Mouse (Mus musculus): ENCODE measurements at regions not wholly inside any gene's neighbourhood (a gene's known extent, or its start where the extent isn't known, plus 50 kb on each side); places are given as distances from the start of the nearest gene placed in this dataset.
A peak's percentile ranks its signal among the peaks of the same experiment; 100 is the strongest.

DNA sequence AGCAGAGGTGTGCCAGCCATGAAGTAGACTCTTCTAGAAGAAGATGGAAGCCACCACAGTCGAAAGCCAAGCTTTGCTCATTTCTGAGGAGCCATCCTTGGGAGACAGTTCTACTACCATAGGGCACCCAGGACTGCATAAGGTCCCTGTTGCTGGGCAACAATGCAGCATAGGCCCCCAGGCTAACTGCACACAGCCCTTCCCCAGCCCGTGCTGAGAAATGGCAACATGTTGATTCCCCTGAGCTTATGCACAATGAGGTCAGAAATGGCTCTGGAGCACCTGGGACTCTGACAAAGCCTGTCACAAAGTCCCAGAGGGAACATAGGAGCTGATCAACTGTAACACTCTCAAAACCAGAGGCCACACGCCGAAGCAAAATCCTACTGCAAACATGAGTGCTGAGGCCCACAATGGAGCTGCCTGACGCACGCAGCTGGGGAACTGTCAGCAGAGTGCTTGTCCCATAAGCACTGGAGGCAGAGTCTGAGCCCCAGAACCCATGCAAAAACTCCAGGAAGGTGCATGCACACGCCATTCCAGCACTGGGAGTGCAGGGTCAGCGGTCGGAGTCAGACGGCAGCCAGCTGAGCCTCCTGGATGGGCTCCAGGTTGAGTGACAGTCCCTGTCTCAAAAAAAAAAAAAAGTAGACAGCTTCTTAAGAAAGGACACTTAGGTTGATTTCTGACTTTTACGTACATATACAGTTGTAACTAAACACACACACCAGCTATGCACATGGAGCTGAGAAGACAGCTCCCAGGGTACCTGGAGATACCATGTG lies 120.6 kb upstream of the Ajap1 start:
- Histone ChIP-seq H3K27ac (ENCODE audit: insufficient read depth, low read depth, low read length, poor library complexity, severe bottlenecking) (no peak overlapping the region), H3K4me1 (ENCODE audit: control insufficient read depth in 2 of 2, insufficient read depth in 2 of 2, low read length in 2 of 2, poor library complexity in 1 of 2) (peaks cover 2 to 11% of the 10 kb centered on the region in 2 experiments; a peak in 1 of 4 replicates), H3K36me3 (ENCODE audit: control insufficient read depth, insufficient read depth, low read length, poor library complexity, severe bottlenecking) (no peaks in the 10 kb centered on the region), H3K4me3 (ENCODE audit: insufficient read depth in 1 of 2, low read depth in 1 of 2, low read length in 2 of 2, poor library complexity in 1 of 2, severe bottlenecking in 1 of 2) (no peak overlapping the region), H3K9ac (ENCODE audit: insufficient read depth, low read depth, low read length, poor library complexity, severe bottlenecking) (no peak overlapping the region), H3K9me3 (ENCODE audit: control insufficient read depth, insufficient read depth, low read depth, low read length) (no peaks in the 10 kb centered on the region)
- no peak for DNase-seq (ENCODE audit: low read depth, low spot score)
- in situ Hi-C loops (cut with MboI; ENCODE audit: low sequenced_read_pairs in 2 of 2, unreplicated experiment in 2 of 2), result no loop called here
- TF ChIP-seq ZC3H11A (IDR thresholded peaks at IDR 0.05; ENCODE audit: borderline replicate concordance, low read depth, low read length) (no peak), HCFC1 (IDR thresholded peaks at IDR 0.05; ENCODE audit: borderline replicate concordance, insufficient read depth, low read length) (no peak), ZNF384 (IDR thresholded peaks at IDR 0.05; ENCODE audit: low read depth, low read length) (no peak), MAFK (IDR thresholded peaks at IDR 0.05; ENCODE audit: insufficient read depth, low read depth, low read length) (no peak), CHD2 (IDR thresholded peaks at IDR 0.05; ENCODE audit: low read depth, low read length) (no peak)

GRCm38 (mm10) chr4:153603936-153604335 lies 121.3 kb upstream of the Ajap1 start:
- Histone ChIP-seq H3K9ac (ENCODE audit: insufficient read depth, low read depth, low read length, poor library complexity, severe bottlenecking) (no peak overlapping the region), H3K27ac (ENCODE audit: insufficient read depth, low read depth, low read length, poor library complexity, severe bottlenecking) (no peak overlapping the region), H3K4me3 (ENCODE audit: insufficient read depth in 1 of 2, low read depth in 1 of 2, low read length in 2 of 2, poor library complexity in 1 of 2, severe bottlenecking in 1 of 2) (no peak overlapping the region), H3K36me3 (ENCODE audit: control insufficient read depth, insufficient read depth, low read length, poor library complexity, severe bottlenecking) (no peaks in the 10 kb centered on the region), H3K4me1 (ENCODE audit: control insufficient read depth in 2 of 2, insufficient read depth in 2 of 2, low read length in 2 of 2, poor library complexity in 1 of 2) (peaks cover 2 to 11% of the 10 kb centered on the region in 2 experiments; a peak in 1 of 4 replicates), H3K9me3 (ENCODE audit: control insufficient read depth, insufficient read depth, low read depth, low read length) (no peaks in the 10 kb centered on the region)
- no peak for DNase-seq (ENCODE audit: low read depth, low spot score)
- in situ Hi-C loops (cut with MboI; ENCODE audit: low sequenced_read_pairs in 2 of 2, unreplicated experiment in 2 of 2), result no loop called here
- TF ChIP-seq ZC3H11A (IDR thresholded peaks at IDR 0.05; ENCODE audit: borderline replicate concordance, low read depth, low read length), result no peak
- no peak for TF ChIP-seq MAFK (IDR thresholded peaks at IDR 0.05; ENCODE audit: insufficient read depth, low read depth, low read length)
- TF ChIP-seq CHD2 (IDR thresholded peaks at IDR 0.05; ENCODE audit: low read depth, low read length), result no peak
- TF ChIP-seq ZNF384 (IDR thresholded peaks at IDR 0.05; ENCODE audit: low read depth, low read length), result no peak

DNA sequence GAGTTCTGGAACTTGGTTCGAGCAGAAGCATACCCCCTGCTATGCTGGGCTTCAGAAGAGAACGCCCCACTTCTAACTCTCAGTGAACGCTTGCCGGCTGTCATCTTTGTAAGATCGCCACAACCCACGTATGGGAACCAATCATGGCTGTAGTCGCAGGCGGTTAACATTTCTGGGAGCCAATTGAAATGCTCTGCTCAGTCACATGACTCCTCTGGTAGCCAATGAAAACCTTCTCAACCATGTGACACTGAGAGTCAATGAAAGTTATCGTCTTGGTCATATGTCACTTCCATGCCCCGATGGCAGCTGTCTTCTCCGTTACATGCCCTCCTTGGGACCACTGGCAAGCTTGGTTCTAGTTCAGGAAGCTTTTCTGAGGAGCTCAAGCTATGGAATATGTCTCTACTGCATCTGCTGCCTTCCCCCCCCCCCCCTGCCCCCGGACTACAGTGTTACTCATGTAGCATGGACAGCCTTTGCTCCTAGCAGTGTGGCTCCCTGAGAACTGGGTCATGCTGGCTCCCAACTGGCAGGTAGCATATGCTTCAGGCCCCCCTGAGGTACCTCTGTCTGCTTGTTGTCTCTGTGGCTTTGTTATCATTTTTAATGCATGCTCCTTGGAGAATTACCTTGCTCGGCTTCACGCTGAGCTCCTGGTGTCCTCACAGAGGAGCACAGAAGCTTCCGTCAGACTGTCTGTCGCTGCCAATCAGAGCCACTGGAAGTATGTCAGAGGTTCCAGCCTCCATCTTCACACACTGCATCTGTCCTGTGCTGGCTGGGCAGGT lies 122.3 kb upstream of the Ajap1 start:
- DNase-seq (ENCODE audit: low read depth, low spot score), result no peak
- H3K4me3 ChIP-seq (ENCODE audit: insufficient read depth in 1 of 2, low read depth in 1 of 2, low read length in 2 of 2, poor library complexity in 1 of 2, severe bottlenecking in 1 of 2), result no peak overlapping the region
- H3K9ac ChIP-seq (ENCODE audit: insufficient read depth, low read depth, low read length, poor library complexity, severe bottlenecking), result no peak overlapping the region
- H3K36me3 ChIP-seq (ENCODE audit: control insufficient read depth, insufficient read depth, low read length, poor library complexity, severe bottlenecking), result no peaks in the 10 kb centered on the region
- H3K27ac ChIP-seq (ENCODE audit: insufficient read depth, low read depth, low read length, poor library complexity, severe bottlenecking), result no peak overlapping the region
- H3K4me1 ChIP-seq (ENCODE audit: control insufficient read depth in 2 of 2, insufficient read depth in 2 of 2, low read length in 2 of 2, poor library complexity in 1 of 2), result peaks cover 2 to 11% of the 10 kb centered on the region in 2 experiments; a peak in 1 of 4 replicates
- TF ChIP-seq MAFK (IDR thresholded peaks at IDR 0.05; ENCODE audit: insufficient read depth, low read depth, low read length) (no peak), CHD2 (IDR thresholded peaks at IDR 0.05; ENCODE audit: low read depth, low read length) (peak; percentile 61; the same call in 1 of the 2 replicates), ZNF384 (IDR thresholded peaks at IDR 0.05; ENCODE audit: low read depth, low read length) (no peak), ZC3H11A (IDR thresholded peaks at IDR 0.05; ENCODE audit: borderline replicate concordance, low read depth, low read length) (no peak), HCFC1 (IDR thresholded peaks at IDR 0.05; ENCODE audit: borderline replicate concordance, insufficient read depth, low read length) (no peak)
- in situ Hi-C loops (cut with MboI; ENCODE audit: low sequenced_read_pairs in 2 of 2, unreplicated experiment in 2 of 2), result no loop called here
- no peaks in the 10 kb centered on the region for H3K9me3 ChIP-seq (ENCODE audit: control insufficient read depth, insufficient read depth, low read depth, low read length)

DNA sequence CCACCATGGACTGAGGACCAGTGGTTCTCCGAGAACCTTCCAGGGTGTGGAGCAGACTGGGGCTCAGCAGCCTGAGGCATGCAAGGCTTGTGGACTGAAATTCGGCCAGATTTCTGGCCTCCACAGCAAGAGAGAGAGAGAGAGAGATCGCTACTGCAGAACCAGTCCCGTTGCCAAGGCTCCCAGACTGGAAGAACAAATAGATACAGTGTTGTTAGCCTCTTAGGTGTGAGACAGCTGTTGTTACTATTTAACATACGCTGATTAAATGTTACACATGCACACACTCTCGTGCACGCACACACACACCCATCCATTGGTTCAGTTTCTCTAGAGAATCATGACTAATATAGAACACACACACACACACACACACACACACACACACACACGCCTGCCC lies 133.4 kb upstream of the Ajap1 start:
- Histone ChIP-seq H3K4me1 (ENCODE audit: control insufficient read depth in 2 of 2, insufficient read depth in 2 of 2, low read length in 2 of 2, poor library complexity in 1 of 2) (peaks cover 0 to 10% of the 10 kb centered on the region in 2 experiments; a peak in 2 of 4 replicates), H3K9me3 (ENCODE audit: control insufficient read depth, insufficient read depth, low read depth, low read length) (no peaks in the 10 kb centered on the region), H3K4me3 (ENCODE audit: insufficient read depth in 1 of 2, low read depth in 1 of 2, low read length in 2 of 2, poor library complexity in 1 of 2, severe bottlenecking in 1 of 2) (no peak overlapping the region), H3K36me3 (ENCODE audit: control insufficient read depth, insufficient read depth, low read length, poor library complexity, severe bottlenecking) (no peaks in the 10 kb centered on the region), H3K9ac (ENCODE audit: insufficient read depth, low read depth, low read length, poor library complexity, severe bottlenecking) (no peak overlapping the region), H3K27ac (ENCODE audit: insufficient read depth, low read depth, low read length, poor library complexity, severe bottlenecking) (no peak overlapping the region)
- TF ChIP-seq MAFK (IDR thresholded peaks at IDR 0.05; ENCODE audit: insufficient read depth, low read depth, low read length) (no peak), HCFC1 (IDR thresholded peaks at IDR 0.05; ENCODE audit: borderline replicate concordance, insufficient read depth, low read length) (no peak)
- in situ Hi-C loops (cut with MboI; ENCODE audit: low sequenced_read_pairs in 2 of 2, unreplicated experiment in 2 of 2), result no loop called here
- no peak for DNase-seq (ENCODE audit: low read depth, low spot score)
